Mouse (Mus musculus) limb, embryonic 15.5 days (tissue): ENCODE measurements around the gene Maneal. TPM values are rescaled to one million over a fixed set of nuclear protein-coding genes. Genes with fewer than 3 reads are reported as not detected.

ENCODE experiments used
- ATAC-seq: fragments of 200-750 bp; cut with Nextera tagmentation; 2 replicates; pipeline ENCODE4 v1.8.0; 2017; ENCODE audit warnings: low read depth, moderate TSS enrichment; ENCODE audit not compliant: insufficient number of reproducible peaks, low FRiP score, low TSS enrichment
- H3K27ac ChIP-seq: fragments of 300-500 bp; sonication (generic); 2 replicates; pipeline ENCODE4 v1.5.1; 2015; ENCODE audit warnings: moderate library complexity, mild to moderate bottlenecking, inconsistent platforms
- H3K27me3 ChIP-seq: fragments of 300-500 bp; sonication (generic); 2 replicates; pipeline ENCODE4 v1.6.1; 2015; ENCODE audit warnings: inconsistent platforms
- H3K36me3 ChIP-seq: fragments of 300-500 bp; sonication (generic); 2 replicates; pipeline ENCODE4 v1.6.1; 2015; ENCODE audit warnings: inconsistent platforms
- H3K4me1 ChIP-seq: fragments of 300-500 bp; sonication (generic); 2 replicates; pipeline ENCODE4 v1.6.1; 2015; ENCODE audit warnings: inconsistent platforms
- H3K4me2 ChIP-seq: fragments of 300-500 bp; sonication (generic); 2 replicates; pipeline ENCODE4 v1.6.1; 2015; ENCODE audit warnings: mild to moderate bottlenecking, inconsistent platforms
- H3K4me3 ChIP-seq: fragments of 300-500 bp; sonication (generic); 2 replicates; pipeline ENCODE4 v1.5.1; 2015; ENCODE audit warnings: mild to moderate bottlenecking, inconsistent platforms
- H3K9ac ChIP-seq: fragments of 300-500 bp; sonication (generic); 2 replicates; pipeline ENCODE4 v1.6.1; 2015; ENCODE audit warnings: inconsistent platforms
- H3K9me3 ChIP-seq: fragments of 300-500 bp; sonication (generic); 2 replicates; pipeline ENCODE4 v1.6.1; 2016; ENCODE audit warnings: inconsistent platforms
- WGBS: fragments of 180-500 bp; shearing (Covaris S2); methylation state at CpG from one replicate; pipeline ENCODE4 v1.1.7; 2015; 5-methylcytosine and 5-hydroxymethylcytosine counted together
- polyA plus RNA-seq: library from polyadenylated mRNA; unstranded; fragments of >200 nt; fragmentation: Nextera tagmentation; extraction: Ambion mirVana; gene quantifications from 2 replicates; pipeline ENCODE4 v1.2.1, GENCODE M21; 2015

The Maneal gene
- polyA plus RNA-seq, 1 experiment from 2014 or later, result 0.52 TPM

- Histone ChIP-seq H3K27ac (no peak overlapping the region), H3K36me3 (peaks cover 63% of the 10 kb centered on the region), H3K4me3 (no peak overlapping the region), H3K9me3 (no peaks in the 10 kb centered on the region), H3K4me1 (no peaks in the 10 kb centered on the region), H3K27me3 (no peaks in the 10 kb centered on the region), H3K4me2 (no peak overlapping the region), H3K9ac (no peak overlapping the region)
- 84% methylated on average over 9 of the region's 9 CpGs for WGBS
- no peak for ATAC-seq
These were observed 52.7 kb downstream of the Maneal start for GRCm38 (mm10) chr4:124809136-124809883.

- no peak for ATAC-seq
- H3K36me3 ChIP-seq, result peaks cover 61% of the 10 kb centered on the region
These were observed 53.5 kb downstream of the Maneal start for GRCm38 (mm10) chr4:124808511-124808910.

More at GRCm38 (mm10) chr4:124808511-124808910, 53.5 kb downstream of the Maneal start:
- Histone ChIP-seq H3K27ac (no peak overlapping the region), H3K4me1 (peaks cover 3% of the 10 kb centered on the region), H3K27me3 (no peaks in the 10 kb centered on the region), H3K4me2 (no peak overlapping the region), H3K9ac (no peak overlapping the region), H3K9me3 (no peaks in the 10 kb centered on the region), H3K4me3 (no peak overlapping the region)
- WGBS, result 81% methylated on average over 5 of the region's 5 CpGs

Other genes with a start within 250 kb of the Maneal start
- 1.1 and 1.7 TPM in 2 replicates for gene Pou3f1, start 205.4 kb downstream of the Maneal start, polyA plus RNA-seq
- gene Utp11, start 168.6 kb downstream of the Maneal start, polyA plus RNA-seq, result 74.7 and 79.4 TPM in 2 replicates
- 11.5 and 15.4 TPM in 2 replicates for gene Fhl3, start 161.5 kb downstream of the Maneal start, polyA plus RNA-seq
- 131 and 134 TPM in 2 replicates for gene Sf3a3, start 147.4 kb downstream of the Maneal start, polyA plus RNA-seq
- 31.0 and 33.5 TPM in 2 replicates for gene Inpp5b, start 120.3 kb downstream of the Maneal start, polyA plus RNA-seq
- 10.7 and 12.4 TPM in 2 replicates for gene Mtf1, start 60.1 kb downstream of the Maneal start, polyA plus RNA-seq
- gene Yrdc, start 11.5 kb downstream of the Maneal start, polyA plus RNA-seq, result 32.1 and 40.1 TPM in 2 replicates
- 51.9 and 55.7 TPM in 2 replicates for gene 1110065P20Rik, start 11.0 kb downstream of the Maneal start, polyA plus RNA-seq
- 0.05 and 0.08 TPM in 2 replicates for gene Epha10, start 18.7 kb upstream of the Maneal start, polyA plus RNA-seq
- gene 9930104L06Rik, start 74.9 kb upstream of the Maneal start, polyA plus RNA-seq, result 13.8 and 16.6 TPM in 2 replicates
- gene Cdca8, start 77.1 kb upstream of the Maneal start, polyA plus RNA-seq, result 95.9 and 97.8 TPM in 2 replicates
- 1.7 and 2.4 TPM in 2 replicates for gene Rspo1, start 124.3 kb upstream of the Maneal start, polyA plus RNA-seq
- 78.4 and 84.7 TPM in 2 replicates for gene Gnl2, start 154.4 kb upstream of the Maneal start, polyA plus RNA-seq
- 0.13 TPM in 1 of 2 replicates, not detected in the other for gene Dnali1, start 203.5 kb upstream of the Maneal start, polyA plus RNA-seq
- 30.5 and 31.0 TPM in 2 replicates for gene Snip1, start 204.5 kb upstream of the Maneal start, polyA plus RNA-seq
- gene Meaf6, start 223.0 kb upstream of the Maneal start, polyA plus RNA-seq, result 48.6 and 49.3 TPM in 2 replicates